Mouse (Mus musculus) ES-E14 (cell line): Measurements from ENCODE around the gene Kif1b. TPM values are rescaled to one million over a fixed set of nuclear protein-coding genes. Genes with fewer than 3 reads are reported as not detected.

Experiments
- DNase-seq: peaks from one replicate; pipeline ENCODE4 v3.0.0-alpha.2; 2013; ENCODE audit warnings: low read depth, low spot score
- H3K27ac ChIP-seq: 2 replicates; pipeline ENCODE4 v1.5.1; 2012; ENCODE audit warnings: low read depth, mild to moderate bottlenecking, low read length, moderate library complexity, mixed read lengths; ENCODE audit not compliant: poor library complexity, insufficient read depth, severe bottlenecking
- H3K36me3 ChIP-seq: 2 replicates; pipeline ENCODE4 v1.6.1; 2012; ENCODE audit warnings: mild to moderate bottlenecking, low read length, moderate library complexity, mixed read lengths; ENCODE audit not compliant: control insufficient read depth, poor library complexity, insufficient read depth, severe bottlenecking
- H3K4me1 ChIP-seq, 2 experiments: fragments of 150-350 bp in 1 of 2; sonication (generic) in 1 of 2; 2 replicates each; pipeline ENCODE4 v1.6.1; 2012; ENCODE audit warnings: low read length in 2 of 2, mild to moderate bottlenecking in 1 of 2, mixed read lengths in 1 of 2; ENCODE audit not compliant: control insufficient read depth in 2 of 2, insufficient read depth in 2 of 2, poor library complexity in 1 of 2
- H3K4me3 ChIP-seq, 2 experiments: fragments of 150-350 bp in 1 of 2; sonication (generic) in 1 of 2; 2 replicates each; pipeline ENCODE4 v1.5.1; 2012; ENCODE audit warnings: low read length in 2 of 2, low read depth in 1 of 2, mild to moderate bottlenecking in 1 of 2, mixed read lengths in 1 of 2; ENCODE audit not compliant: insufficient read depth in 1 of 2, poor library complexity in 1 of 2, severe bottlenecking in 1 of 2
- H3K9ac ChIP-seq: 2 replicates; pipeline ENCODE4 v1.6.1; 2012; ENCODE audit warnings: low read depth, mild to moderate bottlenecking, low read length, mixed read lengths; ENCODE audit not compliant: poor library complexity, insufficient read depth, severe bottlenecking
- H3K9me3 ChIP-seq: fragments of 150-350 bp; sonication (generic); 2 replicates; pipeline ENCODE4 v1.6.1; 2012; ENCODE audit warnings: low read depth, mild to moderate bottlenecking, low read length; ENCODE audit not compliant: control insufficient read depth, insufficient read depth
- CHD2 ChIP-seq: IDR thresholded peaks from 2 replicates; pipeline ENCODE4 v1.6.1; 2014; ENCODE audit warnings: mild to moderate bottlenecking, low read depth, low read length, inconsistent platforms
- HCFC1 ChIP-seq: IDR thresholded peaks from 2 replicates; pipeline ENCODE4 v1.6.1; 2012; ENCODE audit warnings: low read length, inconsistent platforms, borderline replicate concordance; ENCODE audit not compliant: insufficient read depth
- MAFK ChIP-seq: IDR thresholded peaks from 2 replicates; pipeline ENCODE4 v1.6.1; 2014; ENCODE audit warnings: mild to moderate bottlenecking, low read depth, low read length, inconsistent platforms; ENCODE audit not compliant: insufficient read depth
- ZC3H11A ChIP-seq: IDR thresholded peaks from 2 replicates; pipeline ENCODE4 v1.6.1; 2012; ENCODE audit warnings: low read depth, mild to moderate bottlenecking, inconsistent platforms, low read length, borderline replicate concordance
- ZNF384 ChIP-seq: IDR thresholded peaks from 2 replicates; pipeline ENCODE4 v1.6.1; 2012; ENCODE audit warnings: low read depth, low read length, inconsistent platforms
- in situ Hi-C, 2 experiments: fragments of 600-800 bp; cut with MboI; formaldehyde crosslinking; loops; one replicate each; pipeline ENCODE4 v1.15.1; 2025; ENCODE audit warnings: low sequenced_read_pairs in 2 of 2, inconsistent platforms in 1 of 2; ENCODE audit not compliant: unreplicated experiment in 2 of 2
- total RNA-seq: library from RNA; depleted of rRNA; stranded (reverse); fragments of 300-350 nt; gene quantifications from 2 replicates; pipeline ENCODE4 v1.2.3, GENCODE M21; 2012

The Kif1b gene
- total RNA-seq, 1 experiment, result 27.1 TPM

- H3K4me3 ChIP-seq, result no peak overlapping the region
- H3K36me3 ChIP-seq, result peaks cover 5% of the 10 kb centered on the region
- no peak for DNase-seq
- H3K4me1 ChIP-seq, result no peaks in the 10 kb centered on the region
- H3K9me3 ChIP-seq, result no peaks in the 10 kb centered on the region
- H3K9ac ChIP-seq, result no peak overlapping the region
- in situ Hi-C loops, result no loop called here
- no peak for TF ChIP-seq ZC3H11A
- no peak overlapping the region for H3K27ac ChIP-seq
Observed at GRCm38 (mm10) chr4:149259391-149260094, 48.0 kb downstream of the Kif1b start.

- peaks cover 5% of the 10 kb centered on the region for H3K36me3 ChIP-seq
Observed at GRCm38 (mm10) chr4:149258926-149259325, 48.6 kb downstream of the Kif1b start.

GRCm38 (mm10) chr4:149256511-149257300, 50.8 kb downstream of the Kif1b start:
- H3K9me3 ChIP-seq, result no peaks in the 10 kb centered on the region
- H3K4me3 ChIP-seq, result no peak overlapping the region
- in situ Hi-C loops, result no loop called here
- no peak for DNase-seq
- H3K4me1 ChIP-seq, result no peaks in the 10 kb centered on the region
- H3K9ac ChIP-seq, result no peak overlapping the region
- H3K36me3 ChIP-seq, result peaks cover 5% of the 10 kb centered on the region; the same call in 1 of the 2 replicates
- H3K27ac ChIP-seq, result no peak overlapping the region
- TF ChIP-seq HCFC1 (no peak), ZC3H11A (no peak), CHD2 (no peak), ZNF384 (no peak), MAFK (no peak)

More at GRCm38 (mm10) chr4:149258926-149259325, 48.6 kb downstream of the Kif1b start:
- Histone ChIP-seq H3K9me3 (no peaks in the 10 kb centered on the region), H3K4me1 (no peaks in the 10 kb centered on the region), H3K4me3 (no peak overlapping the region), H3K9ac (no peak overlapping the region), H3K27ac (no peak overlapping the region)
- no peak for DNase-seq
- TF ChIP-seq CHD2 (no peak), ZC3H11A (no peak), MAFK (no peak), ZNF384 (no peak), HCFC1 (no peak)
- in situ Hi-C loops, result no loop called here

GRCm38 (mm10) chr4:149255277-149256270, 51.9 kb downstream of the Kif1b start:
- no peak overlapping the region for H3K27ac ChIP-seq
- no peaks in the 10 kb centered on the region for H3K9me3 ChIP-seq
- no peaks in the 10 kb centered on the region for H3K4me1 ChIP-seq
- TF ChIP-seq ZNF384 (no peak), HCFC1 (no peak), CHD2 (no peak), MAFK (no peak), ZC3H11A (no peak)
- no peak for DNase-seq
- peaks cover 5% of the 10 kb centered on the region; the same call in 1 of the 2 replicates for H3K36me3 ChIP-seq
- H3K9ac ChIP-seq, result no peak overlapping the region
- in situ Hi-C loops, result no loop called here
- no peak overlapping the region for H3K4me3 ChIP-seq
